Mouse (Mus musculus): Measurements from ENCODE around the gene Dnase2a. TPM values are rescaled to one million over a fixed set of nuclear protein-coding genes. Genes with fewer than 3 reads are reported as not detected.

Dnase2a gene
- polyA plus RNA-seq, 1 experiment from 2014 or later = 4.3 TPM

- Histone ChIP-seq H3K27me3 (peaks cover 67% of the 10 kb centered on the region), H3K4me2 (no peak overlapping the region), H3K36me3 (no peaks in the 10 kb centered on the region), H3K4me1 (replicated peaks) (peaks cover 16% of the 10 kb centered on the region; the same call in 1 of the 2 replicates), H3K9me3 (replicated peaks) (no peaks in the 10 kb centered on the region), H3K27ac (no peak overlapping the region), H3K4me3 (no peak overlapping the region), H3K9ac (no peak overlapping the region)
- no peak for ATAC-seq (replicated peaks; ENCODE audit: insufficient number of reproducible peaks, insufficient read depth, low FRiP score, low read depth)
- WGBS = 56% methylated on average over 7 of the region's 7 CpGs
Measured at GRCm38 (mm10) chr8:84925557-84925956, 17.2 kb downstream of the Dnase2a start.

- WGBS = 87% methylated on average over 1 of the region's 1 CpGs
- Histone ChIP-seq H3K4me1 (replicated peaks) (peaks cover 10% of the 10 kb centered on the region; the same call in 1 of the 2 replicates), H3K9me3 (replicated peaks) (no peaks in the 10 kb centered on the region), H3K4me2 (no peak overlapping the region), H3K36me3 (no peaks in the 10 kb centered on the region), H3K27ac (no peak overlapping the region), H3K27me3 (peaks cover 78% of the 10 kb centered on the region), H3K4me3 (no peak overlapping the region), H3K9ac (no peak overlapping the region)
- no peak for ATAC-seq (replicated peaks; ENCODE audit: insufficient number of reproducible peaks, insufficient read depth, low FRiP score, low read depth)
Measured at GRCm38 (mm10) chr8:84927513-84927912, 19.2 kb downstream of the Dnase2a start.

- H3K4me1 ChIP-seq (replicated peaks) = peaks cover 10% of the 10 kb centered on the region; the same call in 1 of the 2 replicates
- H3K4me2 ChIP-seq = peak overlapping the region; percentile 66
- 5% methylated on average over 50 of the region's 52 CpGs for WGBS
- no peak overlapping the region for H3K9ac ChIP-seq
- no peak overlapping the region for H3K27ac ChIP-seq
- peak overlapping the region; percentile 32 for H3K4me3 ChIP-seq
- ATAC-seq (replicated peaks; ENCODE audit: insufficient number of reproducible peaks, insufficient read depth, low FRiP score, low read depth) = peak; percentile 21; the same call in 1 of the 2 replicates
- no peaks in the 10 kb centered on the region for H3K36me3 ChIP-seq
- H3K27me3 ChIP-seq = peaks cover 79% of the 10 kb centered on the region
- H3K9me3 ChIP-seq (replicated peaks) = no peaks in the 10 kb centered on the region
Measured at GRCm38 (mm10) chr8:84928456-84929306, 20.3 kb downstream of the Dnase2a start.

- Histone ChIP-seq H3K9ac (no peak overlapping the region), H3K36me3 (no peaks in the 10 kb centered on the region), H3K27me3 (peaks cover 81% of the 10 kb centered on the region), H3K4me1 (replicated peaks) (peaks cover 10% of the 10 kb centered on the region; the same call in 1 of the 2 replicates), H3K4me3 (no peak overlapping the region), H3K27ac (no peak overlapping the region), H3K9me3 (replicated peaks) (no peaks in the 10 kb centered on the region), H3K4me2 (no peak overlapping the region)
- WGBS = 81% methylated on average over 13 of the region's 13 CpGs
- no peak for ATAC-seq (replicated peaks; ENCODE audit: insufficient number of reproducible peaks, insufficient read depth, low FRiP score, low read depth)
Measured at GRCm38 (mm10) chr8:84930582-84930981, 22.2 kb downstream of the Dnase2a start.

GRCm38 (mm10) chr8:84933767-84934559, 25.6 kb downstream of the Dnase2a start:
- no peak overlapping the region for H3K4me2 ChIP-seq
- no peaks in the 10 kb centered on the region for H3K9me3 ChIP-seq (replicated peaks)
- no peak overlapping the region for H3K4me3 ChIP-seq
- no peak overlapping the region for H3K27ac ChIP-seq
- WGBS = 74% methylated on average over 16 of the region's 16 CpGs
- no peaks in the 10 kb centered on the region for H3K36me3 ChIP-seq
- no peak overlapping the region for H3K9ac ChIP-seq
- peaks cover 15% of the 10 kb centered on the region for H3K4me1 ChIP-seq (replicated peaks)
- ATAC-seq (replicated peaks; ENCODE audit: insufficient number of reproducible peaks, insufficient read depth, low FRiP score, low read depth) = no peak
- peaks cover 94% of the 10 kb centered on the region for H3K27me3 ChIP-seq

GRCm38 (mm10) chr8:84934860-84935259, 26.5 kb downstream of the Dnase2a start:
- WGBS = 4% methylated on average over 15 of the region's 15 CpGs
- no peak overlapping the region for H3K4me3 ChIP-seq
- H3K9ac ChIP-seq = no peak overlapping the region
- no peak overlapping the region for H3K4me2 ChIP-seq
- no peaks in the 10 kb centered on the region for H3K9me3 ChIP-seq (replicated peaks)
- no peaks in the 10 kb centered on the region for H3K36me3 ChIP-seq
- H3K27me3 ChIP-seq = peaks cover 91% of the 10 kb centered on the region
- peaks cover 12% of the 10 kb centered on the region for H3K4me1 ChIP-seq (replicated peaks)
- no peak for ATAC-seq (replicated peaks; ENCODE audit: insufficient number of reproducible peaks, insufficient read depth, low FRiP score, low read depth)
- H3K27ac ChIP-seq = no peak overlapping the region

GRCm38 (mm10) chr8:84935489-84935888, 27.1 kb downstream of the Dnase2a start:
- peaks cover 12% of the 10 kb centered on the region for H3K4me1 ChIP-seq (replicated peaks)
- 6% methylated on average over 14 of the region's 14 CpGs for WGBS
- peaks cover 85% of the 10 kb centered on the region for H3K27me3 ChIP-seq
- no peak overlapping the region for H3K9ac ChIP-seq
- H3K4me2 ChIP-seq = no peak overlapping the region
- no peak overlapping the region for H3K4me3 ChIP-seq
- H3K9me3 ChIP-seq (replicated peaks) = no peaks in the 10 kb centered on the region
- H3K27ac ChIP-seq = no peak overlapping the region
- no peaks in the 10 kb centered on the region for H3K36me3 ChIP-seq
- ATAC-seq (replicated peaks; ENCODE audit: insufficient number of reproducible peaks, insufficient read depth, low FRiP score, low read depth) = no peak

- H3K4me2 ChIP-seq = peak overlapping the region; percentile 71
- no peak for ATAC-seq (replicated peaks; ENCODE audit: insufficient number of reproducible peaks, insufficient read depth, low FRiP score, low read depth)
- no peaks in the 10 kb centered on the region for H3K36me3 ChIP-seq
- H3K9ac ChIP-seq = no peak overlapping the region
- peaks cover 79% of the 10 kb centered on the region for H3K27me3 ChIP-seq
- no peak overlapping the region for H3K27ac ChIP-seq
- WGBS = 25% methylated on average over 22 of the region's 23 CpGs
- H3K9me3 ChIP-seq (replicated peaks) = no peaks in the 10 kb centered on the region
- H3K4me1 ChIP-seq (replicated peaks) = peaks cover 12% of the 10 kb centered on the region
- H3K4me3 ChIP-seq = peak overlapping the region; percentile 46
Measured at GRCm38 (mm10) chr8:84936041-84936961, 27.9 kb downstream of the Dnase2a start.

GRCm38 (mm10) chr8:84936962-84937546, 28.7 kb downstream of the Dnase2a start, which contains the start of gene Mast1:
TSS of gene Mast1 (minus strand) at chr8:84937359.
- Histone ChIP-seq H3K4me1 (replicated peaks) (peaks cover 12% of the 10 kb centered on the region), H3K4me3 (peak within 1 kb of the TSS; percentile 46), H3K4me2 (peak within 1 kb of the TSS; percentile 71), H3K36me3 (no peaks in the 10 kb centered on the region), H3K27ac (no peak within 1 kb of the TSS), H3K9ac (0 out of 2 replicates have a peak within 1 kb of the TSS, but pooled peaks have one; percentile 40), H3K27me3 (peaks cover 78% of the 10 kb centered on the region), H3K9me3 (replicated peaks) (no peaks in the 10 kb centered on the region)
- under 1% methylated on average over 50 of the region's 50 CpGs for WGBS
- peak; percentile 56 for ATAC-seq (replicated peaks; ENCODE audit: insufficient number of reproducible peaks, insufficient read depth, low FRiP score, low read depth)

- Histone ChIP-seq H3K36me3 (no peaks in the 10 kb centered on the region), H3K9ac (no peak overlapping the region), H3K4me1 (replicated peaks) (peaks cover 12% of the 10 kb centered on the region), H3K27me3 (peaks cover 75% of the 10 kb centered on the region), H3K27ac (no peak overlapping the region), H3K9me3 (replicated peaks) (no peaks in the 10 kb centered on the region), H3K4me2 (peak overlapping the region; percentile 71), H3K4me3 (peak overlapping the region; percentile 46; the same call in 1 of the 2 replicates)
- 58% methylated on average over 13 of the region's 13 CpGs for WGBS
- no peak for ATAC-seq (replicated peaks; ENCODE audit: insufficient number of reproducible peaks, insufficient read depth, low FRiP score, low read depth)
Measured at GRCm38 (mm10) chr8:84937620-84938485, 29.5 kb downstream of the Dnase2a start.
